Mouse (Mus musculus) regulatory T cell (primary cell): ENCODE data around the gene Clec12a.
"Not testable (repeated sequence)": the region's sequence is repeated elsewhere in the genome, so short reads cannot be mapped to it uniquely, and the experiment has no call there.

Experiments
- in situ Hi-C: fragments of 300-600 bp; cut with MboI, MseI; formaldehyde crosslinking; loops from one replicate; pipeline ENCODE4 v1.15.1; 2025; ENCODE audit warnings: high pct_unique_total_duplicates

Clec12a gene

DNA sequence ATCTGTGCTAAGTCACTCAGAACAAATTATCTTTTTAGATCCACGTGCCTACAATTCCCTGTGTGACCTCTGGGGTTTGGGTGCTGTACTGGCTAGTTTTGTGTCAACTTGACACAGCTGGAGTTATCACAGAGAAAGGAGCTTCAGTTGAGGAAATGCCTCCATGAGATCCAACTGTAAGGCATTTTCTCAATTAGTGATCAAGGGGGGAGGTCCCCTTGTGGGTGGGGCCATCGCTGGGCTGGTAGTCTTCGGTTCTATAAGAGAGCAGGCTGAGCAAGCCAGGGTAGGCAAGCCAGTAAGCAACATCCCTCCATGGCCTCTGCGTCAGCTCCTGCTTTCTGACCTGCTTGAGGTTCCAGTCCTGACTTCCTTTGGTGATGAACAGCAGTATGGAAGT is at the start of gene Clec12a:
TSS of gene Clec12a (plus strand) at position 301 of the 400 bp plus-strand sequence.
- in situ Hi-C loops = not testable (repeated sequence)

DNA sequence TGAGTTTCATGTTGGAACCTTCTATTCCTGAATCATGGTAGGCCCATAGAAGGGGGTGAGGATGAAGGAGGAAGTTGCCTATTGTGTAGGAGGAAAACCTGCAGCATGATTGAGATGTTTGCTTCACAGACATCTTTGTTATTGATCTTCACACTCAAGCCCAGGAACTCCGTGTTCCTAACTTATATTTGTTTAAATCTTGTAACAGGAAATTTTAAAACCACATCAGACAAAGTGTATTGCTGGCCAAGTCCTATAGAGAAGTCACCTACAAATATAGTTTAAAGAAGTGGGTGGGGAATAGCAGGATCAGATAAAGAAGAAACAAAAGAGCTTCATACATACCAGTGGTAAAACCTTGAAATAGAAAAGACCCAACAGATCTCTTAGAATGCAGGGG is 38.3 kb upstream of the Clec12a start:
- in situ Hi-C loops = no loop called here

DNA sequence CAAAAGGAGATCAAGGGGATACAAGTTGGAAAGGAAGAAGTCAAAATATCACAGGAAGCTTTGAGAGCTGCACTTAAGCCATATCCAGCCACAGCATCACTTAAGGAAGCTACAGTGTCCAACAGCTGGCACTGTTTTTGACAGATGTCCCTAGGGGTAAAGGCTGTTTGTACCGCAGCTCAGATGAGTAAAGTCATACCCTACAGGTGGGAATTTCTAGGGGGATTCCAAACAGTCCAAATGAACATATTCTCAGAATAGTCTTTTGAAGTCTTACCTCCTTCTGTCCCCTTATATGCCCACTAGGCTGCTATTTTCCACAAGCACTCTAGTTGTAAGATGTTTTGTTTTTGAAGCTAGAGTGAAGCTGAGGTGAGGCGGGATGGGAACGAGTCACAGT is 30.0 kb upstream of the Clec12a start:
- in situ Hi-C loops = no loop called here

DNA sequence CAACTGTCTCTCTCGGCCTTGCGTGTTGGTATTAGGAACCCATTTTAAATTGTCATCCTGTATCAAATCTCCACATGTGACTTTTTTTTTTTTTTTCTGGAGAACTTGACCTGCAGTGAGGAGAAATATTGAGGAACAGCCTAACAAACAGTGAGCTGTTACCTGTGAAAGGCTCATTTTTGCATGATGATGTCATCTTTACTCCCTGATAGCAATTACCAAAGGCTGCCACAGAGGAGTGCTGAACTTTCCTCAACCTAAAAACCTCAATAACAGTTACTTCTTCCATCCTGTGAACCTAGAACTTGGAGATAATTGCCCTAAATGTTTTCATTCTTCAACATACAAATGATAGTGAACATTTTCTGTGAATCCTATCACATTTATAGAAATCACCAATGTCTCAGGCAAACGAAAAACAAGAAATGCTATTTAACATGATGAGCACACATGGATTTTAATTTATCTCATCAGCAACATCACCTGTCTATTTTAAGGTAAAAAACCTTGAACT is 27.8 kb upstream of the Clec12a start:
- in situ Hi-C loops = loop anchor here (5.0 kb wide), 1 partner anchor 47 kb away; no protein-coding TSS in a partner anchor

DNA sequence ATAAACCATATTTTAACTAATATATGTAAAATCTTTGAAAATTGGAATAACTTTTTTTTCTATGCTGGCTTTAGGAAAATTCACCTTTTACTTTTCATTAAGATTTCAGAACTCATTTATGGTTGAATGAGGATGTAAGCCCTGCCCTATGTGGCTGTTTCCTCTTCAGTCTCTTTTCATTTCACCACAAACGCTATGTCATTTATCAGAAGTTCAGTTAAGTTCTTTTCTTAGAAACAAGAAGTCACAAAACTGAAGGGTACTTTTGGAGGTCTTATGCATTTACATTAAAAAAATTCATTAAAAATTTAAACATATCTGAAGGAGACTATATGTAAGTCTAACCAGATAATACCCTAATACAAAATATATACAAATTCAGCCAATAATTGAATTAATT is 26.8 kb upstream of the Clec12a start:
- in situ Hi-C loops = loop anchor here (5.0 kb wide), 1 partner anchor 48 kb away; no protein-coding TSS in a partner anchor

GRCm38 (mm10) chr6:129316463-129316862 is 26.0 kb upstream of the Clec12a start:
- in situ Hi-C loops = loop anchor here (5.0 kb wide), 1 partner anchor 49 kb away; no protein-coding TSS in a partner anchor

GRCm38 (mm10) chr6:129318395-129318794 is 24.1 kb upstream of the Clec12a start:
- in situ Hi-C loops = loop anchor here (5.0 kb wide), 1 partner anchor 51 kb away; no protein-coding TSS in a partner anchor

- in situ Hi-C loops = loop anchor here (5.0 kb wide), 1 partner anchor 52 kb away; no protein-coding TSS in a partner anchor
Observed at GRCm38 (mm10) chr6:129319331-129319730, 23.2 kb upstream of the Clec12a start.

GRCm38 (mm10) chr6:129326016-129326415 is 16.5 kb upstream of the Clec12a start:
- in situ Hi-C loops = no loop called here

DNA sequence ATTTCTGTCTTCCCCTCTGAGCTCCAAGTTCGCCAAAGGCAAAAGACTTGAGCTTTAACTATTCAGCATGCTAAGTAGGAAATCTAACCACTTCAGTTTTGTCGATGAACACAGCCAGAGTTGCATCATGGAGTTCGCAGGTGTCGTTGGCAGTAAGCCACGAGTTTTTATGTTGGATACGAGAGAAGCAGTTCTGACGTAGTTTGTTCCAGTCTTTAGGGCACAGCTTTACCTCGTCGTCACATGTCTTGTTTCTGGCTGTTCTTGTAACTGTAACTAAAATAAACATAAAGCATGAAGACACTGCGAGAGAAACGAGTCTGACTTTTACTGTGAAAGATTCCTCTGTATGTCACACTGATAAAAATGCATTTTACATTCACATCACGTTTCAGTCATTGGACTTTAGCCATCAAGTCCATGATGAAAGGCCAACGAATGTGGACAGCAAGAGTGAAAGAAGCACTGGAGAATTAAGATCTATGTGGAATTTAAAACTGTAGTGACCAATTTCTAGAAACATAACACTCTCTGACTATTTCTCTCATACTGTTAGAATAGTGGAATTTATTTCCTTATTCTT is 15.8 kb upstream of the Clec12a start:
- in situ Hi-C loops = no loop called here

DNA sequence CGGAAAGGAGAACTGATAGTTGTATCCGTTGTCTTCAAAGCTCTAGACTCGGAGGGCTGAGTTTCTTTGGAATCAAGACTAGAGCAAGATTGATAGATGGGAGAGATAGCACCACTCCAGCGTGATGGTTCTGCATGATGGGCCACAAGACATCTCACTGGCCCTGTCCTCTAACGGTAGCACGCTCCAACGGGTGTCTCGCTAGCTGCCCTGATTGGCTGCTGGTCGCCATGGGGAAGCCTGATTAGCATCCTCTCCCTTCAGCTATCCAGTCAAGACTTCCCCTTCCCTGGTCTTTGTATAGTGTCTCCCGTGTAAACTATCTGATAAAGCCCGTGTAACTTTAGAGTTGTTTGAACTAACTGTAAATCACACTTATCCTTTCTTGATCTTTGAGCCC is 10.9 kb upstream of the Clec12a start, which contains the start of gene 4922502D21Rik:
TSS of gene 4922502D21Rik (minus strand) at position 187 of the 400 bp plus-strand sequence.
- in situ Hi-C loops = no loop called here

GRCm38 (mm10) chr6:129333674-129334078 is 8.8 kb upstream of the Clec12a start:
- in situ Hi-C loops = no loop called here

DNA sequence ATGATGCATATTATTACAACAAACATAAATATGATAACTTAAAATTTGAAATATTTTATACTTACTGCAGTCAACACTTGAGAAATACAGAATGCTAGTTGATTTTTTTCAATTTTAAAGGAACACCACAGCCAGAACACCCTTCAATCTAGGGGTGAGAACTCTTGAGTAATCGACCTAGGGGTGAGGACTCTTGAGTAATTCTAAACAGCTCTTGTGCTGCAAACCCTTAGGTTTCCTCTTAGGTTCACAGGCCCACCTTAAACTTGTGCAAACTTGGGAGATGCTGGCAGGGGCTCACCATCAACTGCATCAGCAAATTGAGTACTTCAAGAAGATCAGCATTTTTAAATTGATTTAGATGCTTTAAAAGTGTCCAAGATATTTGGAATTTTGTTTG is 4.7 kb upstream of the Clec12a start:
- in situ Hi-C loops = no loop called here

- in situ Hi-C loops = no loop called here
Observed at GRCm38 (mm10) chr6:129344408-129344807, 1.9 kb downstream of the Clec12a start.

GRCm38 (mm10) chr6:129349524-129350352 is 7.2 kb downstream of the Clec12a start:
- in situ Hi-C loops = loop anchor here (25.0 kb wide), 1 partner anchor 262 kb away; no protein-coding TSS in a partner anchor

DNA sequence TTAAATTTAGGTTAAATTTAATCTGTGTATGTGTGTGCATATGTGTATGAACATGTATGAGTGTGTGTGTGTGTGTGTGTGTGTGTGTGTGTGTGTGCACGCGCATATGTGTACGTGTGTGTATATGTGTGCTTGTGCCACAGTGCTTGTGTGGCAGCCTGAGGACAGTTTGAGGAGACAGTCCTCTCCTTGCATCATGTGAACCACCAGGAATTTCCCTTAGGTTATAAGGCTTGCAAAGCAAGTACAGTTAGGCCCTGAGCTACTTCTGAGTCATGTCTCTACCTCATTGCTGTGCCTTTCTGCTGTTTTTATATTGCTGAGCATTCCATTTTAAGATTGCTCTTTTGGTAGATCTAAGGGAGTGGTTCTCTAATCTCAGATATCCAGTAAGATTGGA is 8.6 kb downstream of the Clec12a start:
- in situ Hi-C loops = loop anchor here (25.0 kb wide), 1 partner anchor 264 kb away; no protein-coding TSS in a partner anchor

DNA sequence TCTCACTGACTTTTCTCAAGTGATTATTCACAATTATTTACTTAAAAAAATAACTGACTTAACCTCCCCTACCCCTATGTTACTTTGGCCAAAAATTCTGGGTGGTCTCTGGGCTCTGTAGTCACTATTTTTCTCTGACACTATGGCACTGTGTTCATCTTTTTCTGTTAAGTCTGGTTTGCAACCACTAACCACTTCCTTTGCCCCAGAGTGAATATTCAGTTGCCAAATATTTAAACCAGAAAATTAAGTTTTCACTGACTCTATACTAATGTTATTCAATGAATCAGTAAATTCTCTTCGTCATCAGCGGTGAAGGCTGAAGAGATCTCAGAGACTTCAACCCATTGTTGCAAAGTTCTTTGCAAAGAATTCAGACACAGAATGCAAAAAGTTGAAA is 13.3 kb downstream of the Clec12a start:
- in situ Hi-C loops = loop anchor here (25.0 kb wide), 1 partner anchor 268 kb away; no protein-coding TSS in a partner anchor

- in situ Hi-C loops = loop anchor here (25.0 kb wide), 1 partner anchor 269 kb away; no protein-coding TSS in a partner anchor
Observed at GRCm38 (mm10) chr6:129356430-129356829, 13.9 kb downstream of the Clec12a start.

DNA sequence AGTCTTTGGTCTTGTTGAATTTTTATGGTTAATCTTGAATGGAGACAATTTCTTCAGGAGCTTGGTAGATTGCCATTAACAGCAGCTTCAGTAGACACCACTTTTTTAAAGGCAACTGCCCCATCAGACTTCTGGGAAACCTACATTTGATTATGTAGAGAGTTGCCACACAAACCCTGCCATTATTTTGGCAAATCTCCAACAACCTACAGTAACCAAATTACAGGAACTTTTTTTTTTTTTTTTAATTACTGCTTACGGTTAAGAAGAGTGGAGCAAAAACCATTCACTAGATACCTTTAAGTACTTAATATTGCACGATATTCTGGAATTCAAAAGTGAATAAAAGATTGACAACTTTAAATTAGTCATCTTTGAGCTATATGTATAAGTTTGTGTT is 17.0 kb downstream of the Clec12a start:
- in situ Hi-C loops = loop anchor here (25.0 kb wide), 1 partner anchor 272 kb away; no protein-coding TSS in a partner anchor

- in situ Hi-C loops = loop anchor here (5.0 to 25.0 kb wide), 3 partner anchors 112 to 509 kb away; no protein-coding TSS in a partner anchor
Observed at GRCm38 (mm10) chr6:129363942-129364341, 21.5 kb downstream of the Clec12a start.

- in situ Hi-C loops = loop anchor here (10.0 to 25.0 kb wide), 2 partner anchors 279 to 511 kb away; no protein-coding TSS in a partner anchor
Observed at GRCm38 (mm10) chr6:129365959-129366359, 23.5 kb downstream of the Clec12a start.
